Mouse (Mus musculus): ENCODE measurements around the gene Itgb2.

- TF ChIP-seq CTCF (IDR thresholded peaks at IDR 0.05; ENCODE audit: extremely low read depth, insufficient read length, insufficient replicate concordance, low read depth, low read length) = no peak
- no peak for TF ChIP-seq POLR2A (IDR thresholded peaks at IDR 0.05; ENCODE audit: low read depth, low read length)
Observed at GRCm38 (mm10) chr10:77484205-77484935, 45.7 kb upstream of the Itgb2 start.
